Mouse (Mus musculus) left cerebral cortex, postnatal 4 days (tissue): Measurements from ENCODE around the gene Strada. TPM values are rescaled to one million over a fixed set of nuclear protein-coding genes. Genes with fewer than 3 reads are reported as not detected.
"Not testable (repeated sequence)": the region's sequence is repeated elsewhere in the genome, so short reads cannot be mapped to it uniquely, and the experiment has no call there.

Experiments used
- DNase-seq: peaks from one replicate; pipeline ENCODE4 v3.0.0-alpha.2; 2022
- intact Hi-C: fragments of 180-260 bp; cut with DNase I; formaldehyde crosslinking; loops from one replicate; pipeline ENCODE4 v1.15.1; 2025
- total RNA-seq, 2 experiments: library from RNA; stranded (reverse); gene quantifications; 2 replicates each; pipeline ENCODE4 v1.2.3; 2021

Gene Strada
- 10 to 100 TPM; 27.3 to 28.5 TPM for total RNA-seq

GRCm38 (mm10) chr11:106202123-106202465 is at the start of gene Strada:
TSS of gene Strada (minus strand) at chr11:106202168.
- no peak for DNase-seq
- intact Hi-C loops = no loop called here

- intact Hi-C loops = no loop called here
- no peak for DNase-seq
Measured at GRCm38 (mm10) chr11:106249326-106249725, 47.4 kb upstream of the Strada start.

- intact Hi-C loops = no loop called here
Measured at GRCm38 (mm10) chr11:106246834-106247233, 44.9 kb upstream of the Strada start.

GRCm38 (mm10) chr11:106233978-106234377 is 32.0 kb upstream of the Strada start:
- intact Hi-C loops, DNase-seq: not testable (repeated sequence)

More at GRCm38 (mm10) chr11:106246834-106247233, 44.9 kb upstream of the Strada start:
- DNase-seq = no peak

GRCm38 (mm10) chr11:106220603-106221002 is 18.6 kb upstream of the Strada start:
- intact Hi-C loops = no loop called here
- no peak for DNase-seq

GRCm38 (mm10) chr11:106216730-106217490 is 14.9 kb upstream of the Strada start, which contains the start of gene Ddx42:
TSS of gene Ddx42 (plus strand) at chr11:106216926.
- intact Hi-C loops = no loop called here
- peak; percentile 94 for DNase-seq

- intact Hi-C loops = no loop called here
- DNase-seq = peak; percentile 98
Measured at GRCm38 (mm10) chr11:106215927-106216729, 14.2 kb upstream of the Strada start, which contains the start of gene Ccdc47. TSS of gene Ccdc47 (minus strand) at chr11:106216344.

GRCm38 (mm10) chr11:106215450-106215859 is 13.5 kb upstream of the Strada start:
- intact Hi-C loops = no loop called here

GRCm38 (mm10) chr11:106214856-106215255 is 12.9 kb upstream of the Strada start:
- intact Hi-C loops = no loop called here
- no peak for DNase-seq

More at GRCm38 (mm10) chr11:106215450-106215859, 13.5 kb upstream of the Strada start:
- DNase-seq = no peak

GRCm38 (mm10) chr11:106212771-106213170 is 10.8 kb upstream of the Strada start:
- no peak for DNase-seq
- intact Hi-C loops = no loop called here

- intact Hi-C loops = no loop called here
- no peak for DNase-seq
Measured at GRCm38 (mm10) chr11:106201337-106202122, 438 bp downstream of the Strada start.

GRCm38 (mm10) chr11:106200756-106201155 is 1.2 kb downstream of the Strada start:
- intact Hi-C loops = no loop called here

GRCm38 (mm10) chr11:106199997-106200396 is 2.0 kb downstream of the Strada start:
- intact Hi-C loops, DNase-seq: not testable (repeated sequence)

More at GRCm38 (mm10) chr11:106200756-106201155, 1.2 kb downstream of the Strada start:
- DNase-seq = no peak

GRCm38 (mm10) chr11:106198277-106198676 is 3.7 kb downstream of the Strada start:
- intact Hi-C loops = no loop called here
- DNase-seq = no peak

- no peak for DNase-seq
- intact Hi-C loops = no loop called here
Measured at GRCm38 (mm10) chr11:106195341-106195740, 6.6 kb downstream of the Strada start.

- no peak for DNase-seq
- intact Hi-C loops = no loop called here
Measured at GRCm38 (mm10) chr11:106194891-106195290, 7.1 kb downstream of the Strada start.

- no peak for DNase-seq
- intact Hi-C loops = no loop called here
Measured at GRCm38 (mm10) chr11:106194155-106194541, 7.8 kb downstream of the Strada start.

GRCm38 (mm10) chr11:106193371-106194154 is 8.4 kb downstream of the Strada start:
- DNase-seq = peak; percentile 99
- intact Hi-C loops = no loop called here

- intact Hi-C loops = no loop called here
- DNase-seq = no peak
Measured at GRCm38 (mm10) chr11:106192657-106193370, 9.2 kb downstream of the Strada start.
